Mouse (Mus musculus) hindbrain, embryonic 13.5 days (tissue): ENCODE measurements around the gene Actn1. TPM values are rescaled to one million over a fixed set of nuclear protein-coding genes. Genes with fewer than 3 reads are reported as not detected.
A peak's percentile ranks its signal among the peaks of the same experiment; 100 is the strongest.

Experiments
- ATAC-seq: fragments of 200-750 bp; cut with Nextera tagmentation; 2 replicates; pipeline ENCODE4 v1.8.0; 2017; ENCODE audit warnings: moderate TSS enrichment; ENCODE audit not compliant: low FRiP score
- H3K27ac ChIP-seq: fragments of 300-500 bp; sonication (generic); 2 replicates; pipeline ENCODE4 v1.5.1; 2015; ENCODE audit warnings: inconsistent platforms, mild to moderate bottlenecking, moderate library complexity
- H3K27me3 ChIP-seq: fragments of 300-500 bp; sonication (generic); 2 replicates; pipeline ENCODE4 v1.6.1; 2015; ENCODE audit warnings: mild to moderate bottlenecking, inconsistent platforms
- H3K36me3 ChIP-seq: fragments of 300-500 bp; sonication (generic); 2 replicates; pipeline ENCODE4 v1.6.1; 2015; ENCODE audit warnings: mild to moderate bottlenecking, inconsistent platforms
- H3K4me1 ChIP-seq: fragments of 300-500 bp; sonication (generic); replicated peaks from 2 replicates; pipeline ENCODE4 v1.6.1; 2015; ENCODE audit warnings: inconsistent platforms
- H3K4me2 ChIP-seq: fragments of 300-500 bp; sonication (generic); 2 replicates; pipeline ENCODE4 v1.6.1; 2015; ENCODE audit warnings: inconsistent platforms, mild to moderate bottlenecking, moderate library complexity
- H3K4me3 ChIP-seq: fragments of 300-500 bp; sonication (generic); 2 replicates; pipeline ENCODE4 v1.5.1; 2015; ENCODE audit warnings: mild to moderate bottlenecking, inconsistent platforms
- H3K9ac ChIP-seq: fragments of 300-500 bp; sonication (generic); 2 replicates; pipeline ENCODE4 v1.6.1; 2015; ENCODE audit warnings: mild to moderate bottlenecking, inconsistent platforms
- H3K9me3 ChIP-seq: fragments of 300-500 bp; sonication (generic); 2 replicates; pipeline ENCODE4 v1.6.1; 2016; ENCODE audit warnings: inconsistent platforms
- WGBS: fragments of 180-500 bp; shearing (Covaris S2); methylation state at CpG from one replicate; pipeline ENCODE4 v1.1.7; 2015; 5-methylcytosine and 5-hydroxymethylcytosine counted together
- polyA plus RNA-seq: library from polyadenylated mRNA; unstranded; fragments of >200 nt; fragmentation: Nextera tagmentation; extraction: Ambion mirVana; gene quantifications from 2 replicates; pipeline ENCODE4 v1.2.1, GENCODE M21; 2015

Gene Actn1
- polyA plus RNA-seq, 1 experiment from 2014 or later: 7.0 TPM

DNA sequence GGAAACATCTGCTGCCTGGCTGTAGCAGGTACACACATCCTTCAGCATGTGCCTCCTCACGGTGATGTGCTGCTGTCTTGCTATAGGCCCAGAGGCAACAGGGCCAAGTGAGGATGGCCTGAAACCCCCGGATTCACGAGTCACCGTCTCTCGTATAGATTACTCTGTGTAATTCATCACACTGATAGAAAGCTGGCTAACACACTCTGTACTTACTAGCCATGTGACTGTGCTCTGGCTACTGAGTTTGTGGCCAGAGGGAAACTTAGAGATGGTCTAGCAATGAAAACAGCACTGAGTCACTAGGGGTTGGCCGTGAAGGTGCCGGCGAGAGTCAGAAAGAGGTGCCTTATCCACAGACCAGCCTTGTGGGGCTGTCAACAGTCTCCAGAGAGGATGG is 95.6 kb downstream of the Actn1 start:
- 92% methylated on average over 8 of the region's 8 CpGs for WGBS
- no peak for ATAC-seq
- H3K9ac ChIP-seq: no peak overlapping the region
- H3K36me3 ChIP-seq: peaks cover under 1% of the 10 kb centered on the region; the same call in 1 of the 2 replicates
- H3K4me1 ChIP-seq: peaks cover 4% of the 10 kb centered on the region; the same call in 1 of the 2 replicates
- H3K27ac ChIP-seq: no peak overlapping the region
- no peak overlapping the region for H3K4me2 ChIP-seq
- no peaks in the 10 kb centered on the region for H3K9me3 ChIP-seq
- H3K27me3 ChIP-seq: no peaks in the 10 kb centered on the region
- no peak overlapping the region for H3K4me3 ChIP-seq

- H3K4me1 ChIP-seq: no peaks in the 10 kb centered on the region
- H3K27me3 ChIP-seq: 0 out of 2 replicates have a peak, but pooled peaks cover 3% of the 10 kb centered on the region
- 75% methylated on average over 3 of the region's 3 CpGs for WGBS
- no peak overlapping the region for H3K4me2 ChIP-seq
- no peaks in the 10 kb centered on the region; the same call in 1 of the 2 replicates for H3K36me3 ChIP-seq
- ATAC-seq: no peak
- H3K9me3 ChIP-seq: no peaks in the 10 kb centered on the region
- H3K27ac ChIP-seq: no peak overlapping the region
- no peak overlapping the region for H3K4me3 ChIP-seq
- no peak overlapping the region for H3K9ac ChIP-seq
These were observed 97.7 kb downstream of the Actn1 start for GRCm38 (mm10) chr12:80162448-80162847.

GRCm38 (mm10) chr12:80157675-80158074 is 102.5 kb downstream of the Actn1 start:
- 9% methylated on average over 5 of the region's 5 CpGs for WGBS
- Histone ChIP-seq H3K27ac (no peak overlapping the region), H3K36me3 (no peaks in the 10 kb centered on the region), H3K27me3 (0 out of 2 replicates have a peak, but pooled peaks cover 3% of the 10 kb centered on the region), H3K4me3 (no peak overlapping the region), H3K9me3 (no peaks in the 10 kb centered on the region), H3K9ac (no peak overlapping the region), H3K4me1 (no peaks in the 10 kb centered on the region), H3K4me2 (peak overlapping the region; percentile 30; the same call in 1 of the 2 replicates)
- ATAC-seq: no peak

- Histone ChIP-seq H3K4me1 (0 out of 2 replicates have a peak, but pooled peaks cover 3% of the 10 kb centered on the region), H3K36me3 (no peaks in the 10 kb centered on the region), H3K9me3 (no peaks in the 10 kb centered on the region), H3K27me3 (0 out of 2 replicates have a peak, but pooled peaks cover 1% of the 10 kb centered on the region), H3K27ac (no peak overlapping the region), H3K4me2 (no peak overlapping the region), H3K4me3 (no peak overlapping the region), H3K9ac (no peak overlapping the region)
- WGBS: 38% methylated on average over 10 of the region's 10 CpGs
- no peak for ATAC-seq
These were observed 106.4 kb downstream of the Actn1 start for GRCm38 (mm10) chr12:80153687-80154326.

GRCm38 (mm10) chr12:80153078-80153477 is 107.1 kb downstream of the Actn1 start:
- WGBS: 86% methylated on average over 6 of the region's 6 CpGs
- Histone ChIP-seq H3K9me3 (no peaks in the 10 kb centered on the region), H3K36me3 (no peaks in the 10 kb centered on the region), H3K4me2 (no peak overlapping the region), H3K4me1 (0 out of 2 replicates have a peak, but pooled peaks cover 3% of the 10 kb centered on the region), H3K27me3 (no peaks in the 10 kb centered on the region), H3K27ac (no peak overlapping the region), H3K4me3 (no peak overlapping the region), H3K9ac (no peak overlapping the region)
- ATAC-seq: no peak

GRCm38 (mm10) chr12:80151821-80152220 is 108.3 kb downstream of the Actn1 start:
- Histone ChIP-seq H3K36me3 (no peaks in the 10 kb centered on the region), H3K27ac (no peak overlapping the region), H3K4me2 (no peak overlapping the region), H3K4me1 (0 out of 2 replicates have a peak, but pooled peaks cover 3% of the 10 kb centered on the region), H3K27me3 (no peaks in the 10 kb centered on the region), H3K9me3 (no peaks in the 10 kb centered on the region), H3K9ac (no peak overlapping the region), H3K4me3 (no peak overlapping the region)
- ATAC-seq: no peak
- WGBS: 93% methylated on average over 6 of the region's 6 CpGs

- H3K4me2 ChIP-seq: no peak overlapping the region
- ATAC-seq: no peak
- 24% methylated on average over 8 of the region's 8 CpGs for WGBS
These were observed 109.5 kb downstream of the Actn1 start for GRCm38 (mm10) chr12:80150624-80151023.

DNA sequence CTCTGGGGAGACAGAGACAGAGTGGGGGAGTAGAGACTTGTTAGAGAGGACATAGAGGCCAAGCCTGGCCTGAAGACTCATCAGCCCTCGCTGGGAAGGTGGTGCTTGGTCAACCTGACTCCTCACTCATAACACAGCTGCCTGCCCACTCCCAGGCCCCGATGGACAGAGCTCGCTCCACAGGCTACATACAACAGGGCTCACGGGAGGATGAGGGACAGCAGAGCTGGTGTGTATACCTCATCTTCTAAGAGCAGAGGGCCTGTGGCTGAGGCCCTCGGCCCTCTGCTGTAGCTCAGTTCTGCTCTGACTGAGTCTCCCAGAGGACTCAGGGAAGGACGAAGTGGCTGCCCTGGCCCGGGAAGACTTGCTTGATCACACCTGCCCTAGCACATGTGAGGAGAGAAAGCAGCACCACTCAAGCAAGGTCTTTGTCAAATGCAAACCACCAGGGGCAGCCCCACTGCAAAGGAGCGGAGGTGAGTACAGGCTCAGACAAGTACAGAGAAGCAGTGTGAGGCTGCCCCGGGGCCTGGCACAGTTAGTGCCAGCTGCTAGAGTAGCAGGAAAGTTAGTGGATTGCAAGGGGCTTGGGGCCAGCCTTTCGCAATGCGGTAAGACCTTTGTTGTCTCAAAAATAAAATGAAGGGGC is 112.5 kb downstream of the Actn1 start:
- H3K9ac ChIP-seq: no peak overlapping the region
- H3K27ac ChIP-seq: no peak overlapping the region
- peaks cover 10% of the 10 kb centered on the region for H3K4me1 ChIP-seq
- WGBS: 84% methylated on average over 11 of the region's 11 CpGs
- H3K36me3 ChIP-seq: no peaks in the 10 kb centered on the region
- no peak for ATAC-seq
- no peaks in the 10 kb centered on the region for H3K27me3 ChIP-seq
- H3K4me2 ChIP-seq: no peak overlapping the region
- no peak overlapping the region for H3K4me3 ChIP-seq
- no peaks in the 10 kb centered on the region for H3K9me3 ChIP-seq

More at GRCm38 (mm10) chr12:80150624-80151023, 109.5 kb downstream of the Actn1 start:
- no peak overlapping the region for H3K4me3 ChIP-seq
- peaks cover 7% of the 10 kb centered on the region for H3K4me1 ChIP-seq
- no peak overlapping the region for H3K27ac ChIP-seq
- H3K9me3 ChIP-seq: no peaks in the 10 kb centered on the region
- H3K27me3 ChIP-seq: no peaks in the 10 kb centered on the region
- no peak overlapping the region for H3K9ac ChIP-seq
- no peaks in the 10 kb centered on the region for H3K36me3 ChIP-seq

GRCm38 (mm10) chr12:80146227-80147223 is 113.6 kb downstream of the Actn1 start:
- Histone ChIP-seq H3K4me3 (no peak overlapping the region), H3K9ac (no peak overlapping the region), H3K4me1 (peaks cover 10% of the 10 kb centered on the region), H3K27ac (0 out of 2 replicates have a peak overlapping the region, but pooled peaks have one; percentile 20), H3K36me3 (no peaks in the 10 kb centered on the region), H3K4me2 (no peak overlapping the region), H3K27me3 (no peaks in the 10 kb centered on the region), H3K9me3 (no peaks in the 10 kb centered on the region)
- ATAC-seq: peak; percentile 53; the same call in 1 of the 2 replicates
- WGBS: 36% methylated on average over 21 of the region's 21 CpGs

GRCm38 (mm10) chr12:80145365-80145764 is 114.8 kb downstream of the Actn1 start:
- Histone ChIP-seq H3K27me3 (no peaks in the 10 kb centered on the region), H3K9ac (no peak overlapping the region), H3K4me3 (no peak overlapping the region), H3K36me3 (no peaks in the 10 kb centered on the region), H3K27ac (0 out of 2 replicates have a peak overlapping the region, but pooled peaks have one; percentile 20), H3K4me1 (peaks cover 8% of the 10 kb centered on the region), H3K9me3 (no peaks in the 10 kb centered on the region), H3K4me2 (no peak overlapping the region)
- WGBS: 29% methylated on average over 8 of the region's 8 CpGs
- no peak for ATAC-seq

DNA sequence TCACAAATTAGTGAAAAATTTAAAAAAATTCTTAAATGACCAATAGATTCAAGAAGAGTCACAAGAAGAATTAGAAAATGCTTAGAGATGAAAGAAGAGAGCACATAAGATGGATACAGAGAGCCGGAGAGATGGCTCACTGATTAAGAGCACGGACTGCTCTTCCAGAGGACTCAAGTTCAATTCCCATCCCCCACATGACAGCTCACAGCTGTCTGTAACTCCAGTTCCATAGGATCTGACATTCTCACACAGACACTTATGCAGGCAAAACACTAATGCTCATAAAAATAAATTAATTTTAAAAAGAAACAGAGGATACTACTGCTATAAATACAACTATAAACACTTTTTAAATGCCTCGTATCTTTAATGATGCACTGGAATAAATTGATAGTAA is 115.3 kb downstream of the Actn1 start:
- H3K27ac ChIP-seq: no peak overlapping the region
- H3K9ac ChIP-seq: no peak overlapping the region
- no peaks in the 10 kb centered on the region for H3K27me3 ChIP-seq
- H3K36me3 ChIP-seq: no peaks in the 10 kb centered on the region
- H3K4me1 ChIP-seq: peaks cover 8% of the 10 kb centered on the region
- H3K4me3 ChIP-seq: no peak overlapping the region
- H3K9me3 ChIP-seq: no peaks in the 10 kb centered on the region
- WGBS: 61% methylated on average over 3 of the region's 3 CpGs
- no peak overlapping the region for H3K4me2 ChIP-seq
- no peak for ATAC-seq

- WGBS: 20% methylated on average over 7 of the region's 7 CpGs
- H3K27me3 ChIP-seq: no peaks in the 10 kb centered on the region
- H3K9me3 ChIP-seq: no peaks in the 10 kb centered on the region
- H3K4me1 ChIP-seq: peaks cover 12% of the 10 kb centered on the region
- H3K27ac ChIP-seq: no peak overlapping the region
- no peak overlapping the region for H3K4me2 ChIP-seq
- ATAC-seq: no peak
- no peak overlapping the region for H3K4me3 ChIP-seq
- no peaks in the 10 kb centered on the region for H3K36me3 ChIP-seq
- no peak overlapping the region for H3K9ac ChIP-seq
These were observed 118.7 kb downstream of the Actn1 start for GRCm38 (mm10) chr12:80141470-80141869.
